Mouse (Mus musculus): ENCODE measurements around the gene Slc25a40.

Gene Slc25a40

GRCm38 (mm10) chr5:8422157-8422931 lies at the start of gene Slc25a40, which contains the start of gene Dbf4:
Gene Slc25a40, plus strand, starts transcription at chr5:8422850.
Gene Dbf4, minus strand, starts transcription at chr5:8422716.
- in situ Hi-C loops (cut with MboI, MseI) = loop anchor here (25.0 kb wide), 1 partner anchor 715 kb away; no protein-coding TSS in a partner anchor

- in situ Hi-C loops (cut with MboI, MseI) = no loop called here
These were observed 49.2 kb upstream of the Slc25a40 start for GRCm38 (mm10) chr5:8373415-8373814.

GRCm38 (mm10) chr5:8374297-8374906 lies 48.2 kb upstream of the Slc25a40 start:
- in situ Hi-C loops (cut with MboI, MseI) = no loop called here

- in situ Hi-C loops (cut with MboI, MseI) = no loop called here
These were observed 28.6 kb upstream of the Slc25a40 start for GRCm38 (mm10) chr5:8393891-8394583.

GRCm38 (mm10) chr5:8397587-8398249 lies 24.9 kb upstream of the Slc25a40 start:
- in situ Hi-C loops (cut with MboI, MseI) = no loop called here

GRCm38 (mm10) chr5:8408746-8409145 lies 13.9 kb upstream of the Slc25a40 start:
- in situ Hi-C loops (cut with MboI, MseI) = loop anchor here (25.0 kb wide), 1 partner anchor 729 kb away; no protein-coding TSS in a partner anchor

- in situ Hi-C loops (cut with MboI, MseI) = loop anchor here (10.0 to 25.0 kb wide), 2 partner anchors 362 to 720 kb away; no protein-coding TSS in a partner anchor
These were observed 5.8 kb upstream of the Slc25a40 start for GRCm38 (mm10) chr5:8416683-8417413.

- in situ Hi-C loops (cut with MboI, MseI) = loop anchor here (10.0 to 25.0 kb wide), 2 partner anchors 363 to 720 kb away; no protein-coding TSS in a partner anchor
These were observed 5.2 kb upstream of the Slc25a40 start for GRCm38 (mm10) chr5:8417443-8417842.

GRCm38 (mm10) chr5:8421424-8421823 lies 1.2 kb upstream of the Slc25a40 start:
- in situ Hi-C loops (cut with MboI, MseI) = loop anchor here (25.0 kb wide), 1 partner anchor 716 kb away; no protein-coding TSS in a partner anchor

GRCm38 (mm10) chr5:8422932-8423928 lies 580 bp downstream of the Slc25a40 start:
- in situ Hi-C loops (cut with MboI, MseI) = loop anchor here (25.0 kb wide), 1 partner anchor 714 kb away; no protein-coding TSS in a partner anchor

- in situ Hi-C loops (cut with MboI, MseI) = loop anchor here (25.0 kb wide), 1 partner anchor 713 kb away; no protein-coding TSS in a partner anchor
These were observed 1.5 kb downstream of the Slc25a40 start for GRCm38 (mm10) chr5:8424116-8424515.

GRCm38 (mm10) chr5:8425899-8426298 lies 3.2 kb downstream of the Slc25a40 start:
- in situ Hi-C loops (cut with MboI, MseI) = no loop called here

GRCm38 (mm10) chr5:8437481-8438156 lies 15.0 kb downstream of the Slc25a40 start:
- in situ Hi-C loops (cut with MboI, MseI) = no loop called here

- in situ Hi-C loops (cut with MboI, MseI) = no loop called here
These were observed 16.4 kb downstream of the Slc25a40 start for GRCm38 (mm10) chr5:8439095-8439494.

GRCm38 (mm10) chr5:8455565-8455964 lies 32.9 kb downstream of the Slc25a40 start:
- in situ Hi-C loops (cut with MboI, MseI) = no loop called here

GRCm38 (mm10) chr5:8456561-8456960 lies 33.9 kb downstream of the Slc25a40 start:
- in situ Hi-C loops (cut with MboI, MseI) = no loop called here

GRCm38 (mm10) chr5:8487989-8488700 lies 65.5 kb downstream of the Slc25a40 start:
- in situ Hi-C loops (cut with MboI, MseI) = loop anchor here (5.0 kb wide), 1 partner anchor 344 kb away; no protein-coding TSS in a partner anchor

Measured in regulatory T cell (primary cell).